Mouse (Mus musculus): Measurements from ENCODE around the gene A26c2. TPM values are rescaled to one million over a fixed set of nuclear protein-coding genes. Genes with fewer than 3 reads are reported as not detected.

Gene A26c2
- polyA plus RNA-seq (2014; fragmentation: Nextera tagmentation; extraction: Ambion mirVana) = not detected in 2 replicates

DNA sequence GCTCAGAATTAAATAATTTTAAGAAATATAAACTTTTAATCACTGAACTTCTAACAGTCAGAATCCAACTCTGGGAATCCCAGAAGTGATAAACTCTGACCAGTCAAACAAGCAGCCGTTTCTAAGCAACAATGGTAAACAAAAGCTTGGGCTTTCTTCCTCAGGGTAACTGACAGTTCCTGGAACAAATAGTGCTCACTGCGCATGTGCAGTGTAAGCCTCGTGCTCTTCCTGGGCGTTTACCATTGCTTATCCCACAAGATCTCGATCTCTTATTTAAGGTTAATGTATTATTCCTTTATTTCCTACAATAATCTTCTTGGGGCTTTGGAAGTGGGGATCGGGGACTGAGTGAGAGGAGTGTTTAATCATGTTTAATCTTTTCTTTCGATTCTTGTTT is at the start of gene A26c2:
Gene A26c2 (minus strand): TSS at position 101 of the 400 bp plus-strand sequence.
- no peaks in the 10 kb centered on the region for H3K36me3 ChIP-seq (replicated peaks; ENCODE audit: control insufficient read depth, insufficient read depth)
- DNase-seq (ENCODE audit: low spot score) (no peak), ATAC-seq (ENCODE audit: low FRiP score) (no peak)
- 76% methylated on average over 7 of the region's 7 CpGs for WGBS
- no peak within 1 kb of the TSS for H3K4me2 ChIP-seq (replicated peaks)
- no peak within 1 kb of the TSS for H3K9ac ChIP-seq
- H3K4me3 ChIP-seq (replicated peaks; ENCODE audit: low read length) = no peak within 1 kb of the TSS
- peaks cover 11% of the 10 kb centered on the region; the same call in 1 of the 2 replicates for H3K9me3 ChIP-seq (ENCODE audit: control insufficient read depth, low read length)
- no peaks in the 10 kb centered on the region for H3K27me3 ChIP-seq (ENCODE audit: control insufficient read depth, insufficient read depth, low read length)
- no peaks in the 10 kb centered on the region for H3K4me1 ChIP-seq (replicated peaks; ENCODE audit: control insufficient read depth, insufficient read depth, low read length)
- H3K27ac ChIP-seq = no peak within 1 kb of the TSS

- ATAC-seq (ENCODE audit: low FRiP score) (no peak), DNase-seq (ENCODE audit: low spot score) (no peak)
- Histone ChIP-seq H3K27ac (no peak overlapping the region), H3K27me3 (ENCODE audit: control insufficient read depth, insufficient read depth, low read length) (no peaks in the 10 kb centered on the region), H3K4me3 (replicated peaks; ENCODE audit: low read length) (no peak overlapping the region), H3K9me3 (ENCODE audit: control insufficient read depth, low read length) (0 out of 2 replicates have a peak, but pooled peaks cover 3% of the 10 kb centered on the region), H3K36me3 (replicated peaks; ENCODE audit: control insufficient read depth, insufficient read depth) (no peaks in the 10 kb centered on the region), H3K9ac (no peak overlapping the region), H3K4me2 (replicated peaks) (no peak overlapping the region), H3K4me1 (replicated peaks; ENCODE audit: control insufficient read depth, insufficient read depth, low read length) (no peaks in the 10 kb centered on the region)
Measured at GRCm38 (mm10) chr7:62851471-62851870, 28.0 kb upstream of the A26c2 start.
